Mouse (Mus musculus) layer of hippocampus, adult 11-12 months (tissue): ENCODE data around the gene Tagln.
A peak's percentile ranks its signal among the peaks of the same experiment; 100 is the strongest.

ENCODE experiments used
- DNase-seq: peaks from one replicate; pipeline ENCODE4 v3.0.0; 2022; ENCODE audit warnings: low spot score

Tagln gene

GRCm38 (mm10) chr9:45905811-45906237 lies 30.0 kb downstream of the Tagln start:
- peak; percentile 22 for DNase-seq

- DNase-seq, result no peak
These were observed 30.7 kb downstream of the Tagln start for GRCm38 (mm10) chr9:45905196-45905595.

DNA sequence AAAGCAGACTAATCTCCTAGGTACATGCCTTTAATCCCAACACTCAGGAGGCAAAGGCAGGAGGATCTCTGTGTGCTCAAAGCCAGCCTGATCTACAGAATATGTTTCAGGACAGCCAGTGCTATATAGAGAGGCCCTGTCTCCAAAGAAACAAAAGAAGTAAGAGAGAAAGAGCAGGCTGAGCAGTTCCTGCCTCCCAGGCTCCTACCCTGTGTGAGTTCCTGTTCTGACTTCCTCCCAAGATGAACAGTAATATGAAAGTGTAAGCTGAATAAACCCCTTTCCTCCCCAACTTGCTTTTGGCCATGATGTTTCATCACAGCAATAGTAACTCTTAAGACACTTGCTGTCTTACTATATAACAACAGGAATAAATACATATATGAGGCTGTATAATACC lies 42.2 kb downstream of the Tagln start:
- DNase-seq, result no peak
